Mouse (Mus musculus) hindbrain, embryonic 15.5 days (tissue): Measurements from ENCODE around the gene Irf2bp2. TPM values are rescaled to one million over a fixed set of nuclear protein-coding genes. Genes with fewer than 3 reads are reported as not detected.

Experiments
- ATAC-seq: fragments of 200-750 bp; cut with Nextera tagmentation; 2 replicates; pipeline ENCODE4 v1.8.0; 2017; ENCODE audit warnings: low read depth, moderate number of reproducible peaks, moderate TSS enrichment; ENCODE audit not compliant: low FRiP score
- H3K27ac ChIP-seq: fragments of 300-500 bp; sonication (generic); replicated peaks from 2 replicates; pipeline ENCODE4 v1.5.1; 2015; ENCODE audit warnings: mild to moderate bottlenecking, inconsistent platforms
- H3K27me3 ChIP-seq: fragments of 300-500 bp; sonication (generic); 2 replicates; pipeline ENCODE4 v1.6.1; 2015; ENCODE audit warnings: control low read depth, inconsistent platforms
- H3K36me3 ChIP-seq: fragments of 300-500 bp; sonication (generic); 2 replicates; pipeline ENCODE4 v1.6.1; 2015; ENCODE audit warnings: control low read depth, inconsistent platforms
- H3K4me1 ChIP-seq: fragments of 300-500 bp; sonication (generic); replicated peaks from 2 replicates; pipeline ENCODE4 v1.6.1; 2015; ENCODE audit warnings: control low read depth, inconsistent platforms
- H3K4me2 ChIP-seq: fragments of 300-500 bp; sonication (generic); 2 replicates; pipeline ENCODE4 v1.6.1; 2015; ENCODE audit warnings: moderate library complexity, mild to moderate bottlenecking, inconsistent platforms
- H3K4me3 ChIP-seq: fragments of 300-500 bp; sonication (generic); 2 replicates; pipeline ENCODE4 v1.5.1; 2015; ENCODE audit warnings: mild to moderate bottlenecking, inconsistent platforms
- H3K9ac ChIP-seq: fragments of 300-500 bp; sonication (generic); 2 replicates; pipeline ENCODE4 v1.6.1; 2015; ENCODE audit warnings: inconsistent platforms
- H3K9me3 ChIP-seq: fragments of 300-500 bp; sonication (generic); 2 replicates; pipeline ENCODE4 v1.6.1; 2016; ENCODE audit warnings: control low read depth, inconsistent platforms
- WGBS: fragments of 180-500 bp; shearing (Covaris S2); methylation state at CpG from one replicate; pipeline ENCODE4 v1.1.7; 2015; 5-methylcytosine and 5-hydroxymethylcytosine counted together
- polyA plus RNA-seq: library from polyadenylated mRNA; unstranded; fragments of >200 nt; fragmentation: Nextera tagmentation; extraction: Ambion mirVana; gene quantifications from 2 replicates; pipeline ENCODE4 v1.2.1, GENCODE M21; 2015

Irf2bp2 gene
- polyA plus RNA-seq, 1 experiment from 2014 or later, result 9.1 TPM

- 64% methylated on average over 10 of the region's 10 CpGs for WGBS
- Histone ChIP-seq H3K27me3 (no peaks in the 10 kb centered on the region), H3K27ac (peak overlapping the region; percentile 94), H3K4me3 (no peak overlapping the region), H3K4me1 (peaks cover 46% of the 10 kb centered on the region), H3K36me3 (no peaks in the 10 kb centered on the region), H3K9ac (no peak overlapping the region), H3K9me3 (no peaks in the 10 kb centered on the region), H3K4me2 (peak overlapping the region; percentile 13; the same call in 1 of the 2 replicates)
- ATAC-seq, result 0 out of 2 replicates have a peak, but pooled peaks have one; percentile 1
Measured at GRCm38 (mm10) chr8:126539355-126540093, 54.3 kb downstream of the Irf2bp2 start.

GRCm38 (mm10) chr8:126538648-126539354 is 55.0 kb downstream of the Irf2bp2 start:
- Histone ChIP-seq H3K4me1 (peaks cover 46% of the 10 kb centered on the region), H3K27me3 (no peaks in the 10 kb centered on the region), H3K9me3 (no peaks in the 10 kb centered on the region), H3K9ac (peak overlapping the region; percentile 11; the same call in 1 of the 2 replicates), H3K27ac (peak overlapping the region; percentile 94), H3K4me3 (no peak overlapping the region), H3K4me2 (peak overlapping the region; percentile 13; the same call in 1 of the 2 replicates), H3K36me3 (no peaks in the 10 kb centered on the region)
- 4% methylated on average over 12 of the region's 12 CpGs for WGBS
- peak; percentile 74 for ATAC-seq

Other genes starting within 250 kb of the Irf2bp2 start
- gene Coa6, start 171.5 kb downstream of the Irf2bp2 start, polyA plus RNA-seq, result 40.4 and 45.0 TPM in 2 replicates
- gene Tarbp1, start 118.9 kb downstream of the Irf2bp2 start, polyA plus RNA-seq, result 1.8 TPM in 2 replicates